Mouse (Mus musculus): Measurements from ENCODE around the gene Inpp4b. TPM values are rescaled to one million over a fixed set of nuclear protein-coding genes. Genes with fewer than 3 reads are reported as not detected.
A peak's percentile ranks its signal among the peaks of the same experiment; 100 is the strongest.

Gene Inpp4b
- polyA plus RNA-seq, 1 experiment: 2.6 TPM

DNA sequence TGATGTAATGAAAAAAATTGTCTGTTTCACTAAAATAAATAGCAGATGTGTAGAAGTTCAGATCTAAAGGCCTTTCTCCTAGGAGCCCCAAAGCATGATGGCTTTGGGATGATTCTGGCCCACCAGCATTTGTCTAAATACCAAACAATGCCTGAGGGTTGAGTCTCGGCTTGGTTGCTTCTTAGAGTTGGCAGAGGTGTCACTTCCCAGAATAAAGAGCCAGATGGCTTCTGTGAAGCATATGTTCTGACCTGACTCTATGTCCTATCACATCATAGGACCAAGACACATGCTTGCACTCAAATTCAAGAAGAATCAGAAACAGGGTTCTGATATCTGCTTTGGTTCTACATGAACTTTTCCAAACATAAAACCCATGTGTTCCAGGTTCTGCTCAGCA lies 365.1 kb downstream of the Inpp4b start:
- DNase-seq (ENCODE audit: low read depth): no peak

DNA sequence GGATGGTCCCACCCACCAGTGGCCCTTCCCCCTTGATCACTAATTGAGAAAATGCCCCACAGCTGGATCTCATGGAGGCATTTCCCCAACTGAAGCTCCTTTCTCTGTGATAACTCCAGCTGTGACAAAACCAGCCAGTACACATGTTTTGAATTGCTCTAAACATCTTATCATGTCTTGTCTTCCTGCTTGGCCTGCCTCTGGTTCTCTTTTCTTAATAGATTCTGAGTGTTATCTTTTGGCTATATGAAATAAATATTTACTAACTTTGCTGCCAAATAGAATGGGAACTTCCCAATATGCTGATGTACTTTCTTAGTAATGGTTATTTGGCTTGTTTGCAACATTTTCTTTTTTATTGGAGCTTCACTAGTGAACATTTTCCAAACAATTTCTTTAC lies 389.0 kb downstream of the Inpp4b start:
- no peak for DNase-seq (ENCODE audit: low read depth)

DNA sequence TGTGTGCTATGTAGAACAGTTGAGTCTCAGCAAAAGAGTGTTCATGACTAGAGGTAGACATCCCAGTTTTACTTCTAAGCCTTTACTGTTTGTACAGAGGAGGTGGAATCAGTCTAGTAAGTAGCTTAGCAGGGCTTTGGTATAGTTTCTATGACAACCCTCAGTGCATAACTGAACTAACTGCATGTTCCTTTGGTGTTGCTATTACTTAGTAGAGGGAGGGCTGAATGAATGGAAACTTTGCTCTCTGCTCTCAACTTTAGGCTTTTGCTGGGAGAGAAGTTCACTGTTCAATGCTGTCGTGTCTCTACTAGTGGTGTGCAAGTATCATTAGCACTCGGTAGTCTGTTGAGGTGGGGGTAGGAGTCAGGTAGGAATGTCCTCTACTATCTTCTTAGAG lies 393.3 kb downstream of the Inpp4b start:
- no peak for DNase-seq (ENCODE audit: low read depth)

DNA sequence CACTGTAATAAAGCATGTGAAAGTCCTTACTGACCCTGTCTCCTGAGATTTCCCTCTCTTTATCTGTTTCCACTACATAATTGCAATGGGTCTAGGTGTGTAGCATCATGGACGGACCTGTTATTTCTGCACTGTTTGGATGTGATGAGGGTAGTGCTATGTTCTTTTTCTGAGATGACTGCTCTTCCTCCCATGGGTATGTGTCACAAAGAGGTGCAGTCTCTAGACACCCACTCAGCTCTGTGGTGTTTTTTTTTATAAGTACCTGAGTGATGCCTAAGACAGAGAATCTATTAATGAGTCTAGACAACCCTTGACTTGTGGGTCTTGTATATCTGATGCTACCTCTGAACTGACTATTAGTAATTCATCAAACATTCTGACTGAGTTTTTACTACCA lies 393.7 kb downstream of the Inpp4b start:
- no peak for DNase-seq (ENCODE audit: low read depth)

DNA sequence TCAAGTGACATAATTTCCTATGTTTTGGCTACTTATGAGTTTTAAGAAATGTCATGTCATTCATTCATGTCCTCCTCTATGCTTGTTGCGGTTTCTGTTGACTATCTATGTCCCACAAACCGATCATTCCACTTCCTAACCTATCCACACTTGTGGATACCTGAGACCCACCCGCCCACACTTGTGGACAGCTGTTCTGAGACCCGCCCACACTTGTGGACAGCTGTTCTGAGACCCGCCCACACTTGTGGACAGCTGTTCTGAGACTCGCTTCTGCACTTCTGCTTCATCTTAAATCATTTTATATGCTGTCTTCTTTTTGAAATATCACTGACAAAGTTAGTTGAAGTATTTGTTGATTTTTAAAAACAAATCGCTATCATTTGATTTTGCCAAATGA lies 400.2 kb downstream of the Inpp4b start:
- no peak for DNase-seq (ENCODE audit: low read depth)

DNA sequence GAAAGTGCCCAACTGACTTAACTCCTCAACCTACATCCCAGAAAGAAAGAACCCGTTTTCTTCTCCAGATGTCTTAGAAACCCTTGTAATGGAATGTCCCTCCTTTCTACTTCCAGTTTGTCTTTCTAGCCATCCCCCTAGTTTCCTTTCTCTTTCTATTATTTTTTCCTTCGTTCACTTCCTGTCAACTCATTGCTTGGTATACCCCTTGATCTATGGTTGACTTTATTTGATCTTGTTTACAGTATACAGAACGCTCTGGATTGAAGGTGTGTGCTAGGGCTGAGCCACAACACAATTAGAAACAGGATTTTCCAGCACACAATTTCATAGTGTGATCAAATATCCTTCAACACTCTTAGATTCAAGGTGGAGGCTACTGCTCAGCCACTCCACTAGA lies 400.7 kb downstream of the Inpp4b start:
- no peak for DNase-seq (ENCODE audit: low read depth)

DNA sequence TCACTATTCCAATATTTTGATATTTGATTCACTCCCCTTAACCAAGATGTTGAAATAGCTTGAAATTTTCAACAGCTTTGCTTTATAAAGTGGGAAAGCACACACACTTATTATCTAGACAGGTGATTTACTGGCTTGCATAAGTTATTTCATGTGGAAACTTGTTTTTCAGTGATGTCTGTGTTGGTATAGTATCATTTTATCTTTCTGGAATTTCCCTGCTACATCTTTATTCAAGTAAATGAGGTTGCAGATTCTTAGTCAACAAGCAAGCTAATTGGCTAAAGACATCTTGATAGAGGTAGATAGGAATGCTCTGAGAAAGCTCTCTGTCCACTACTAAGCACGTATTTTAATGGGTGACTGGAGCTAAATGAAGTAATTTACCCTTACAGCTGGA lies 403.1 kb downstream of the Inpp4b start:
- no peak for DNase-seq (ENCODE audit: low read depth)

DNA sequence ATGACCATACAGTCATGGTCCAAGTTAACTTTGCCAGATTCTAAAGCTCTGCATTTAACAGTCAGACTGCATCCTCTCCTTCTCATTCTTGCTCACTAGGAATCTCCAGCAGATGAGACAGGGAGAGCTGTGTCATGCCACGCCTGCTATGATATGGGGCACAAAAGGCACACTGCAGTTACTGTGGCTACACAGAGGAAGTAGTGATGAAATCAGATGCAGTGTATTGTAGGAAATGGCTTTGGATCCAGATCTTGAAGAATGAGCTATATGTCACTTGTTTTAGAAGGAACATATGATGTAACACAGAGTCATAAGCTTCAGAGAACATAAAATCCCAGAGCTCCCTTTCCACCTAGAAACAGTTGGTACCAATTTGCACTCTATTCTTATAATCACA lies 408.8 kb downstream of the Inpp4b start:
- DNase-seq (ENCODE audit: low read depth): no peak

DNA sequence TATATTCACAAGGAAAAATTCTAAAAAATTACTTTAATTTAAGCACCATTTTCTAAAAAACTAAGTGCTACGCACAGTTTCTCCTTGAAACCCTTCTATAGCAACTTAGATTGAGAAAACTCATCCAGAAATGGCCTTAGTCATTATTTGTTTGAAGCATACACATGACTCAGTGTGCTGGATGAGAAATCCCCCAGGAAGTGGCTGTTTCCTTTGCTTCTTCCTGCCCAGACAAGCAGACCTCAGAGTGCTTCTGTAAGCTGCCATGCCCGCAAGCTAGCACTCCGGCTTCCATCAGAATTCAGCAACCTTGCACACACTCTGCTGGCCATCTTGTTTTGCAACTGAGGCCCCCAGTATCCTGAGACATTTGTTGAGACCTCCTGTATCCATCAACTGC lies 414.3 kb downstream of the Inpp4b start:
- DNase-seq (ENCODE audit: low read depth): no peak

DNA sequence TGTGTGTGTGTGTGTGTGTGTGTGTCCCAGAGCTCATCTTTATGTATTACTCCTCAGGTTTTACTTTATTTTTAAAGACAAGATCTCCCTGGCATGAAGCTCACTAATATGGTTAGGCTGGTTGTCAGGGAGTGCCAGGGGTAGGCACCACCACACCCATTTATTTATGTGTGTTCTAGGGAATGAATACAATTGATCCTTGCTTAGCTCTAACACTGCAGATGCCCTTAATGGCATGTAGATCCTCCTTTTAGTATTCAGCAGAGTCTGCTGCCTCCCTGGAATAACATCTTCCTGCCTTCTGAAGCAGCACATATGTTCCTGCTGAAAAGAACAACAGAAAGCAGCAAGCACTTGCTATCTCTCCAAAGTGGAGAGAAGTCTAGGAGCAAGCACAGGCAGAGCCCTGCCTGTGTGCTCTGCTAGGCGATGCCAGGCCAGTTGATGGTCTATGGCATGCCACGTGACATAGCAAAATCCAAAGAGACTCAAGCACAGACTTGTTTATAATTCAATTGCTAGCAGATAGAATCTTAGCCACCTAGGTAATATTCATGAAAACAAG lies 415.3 kb downstream of the Inpp4b start:
- no peak for DNase-seq (ENCODE audit: low read depth)

DNA sequence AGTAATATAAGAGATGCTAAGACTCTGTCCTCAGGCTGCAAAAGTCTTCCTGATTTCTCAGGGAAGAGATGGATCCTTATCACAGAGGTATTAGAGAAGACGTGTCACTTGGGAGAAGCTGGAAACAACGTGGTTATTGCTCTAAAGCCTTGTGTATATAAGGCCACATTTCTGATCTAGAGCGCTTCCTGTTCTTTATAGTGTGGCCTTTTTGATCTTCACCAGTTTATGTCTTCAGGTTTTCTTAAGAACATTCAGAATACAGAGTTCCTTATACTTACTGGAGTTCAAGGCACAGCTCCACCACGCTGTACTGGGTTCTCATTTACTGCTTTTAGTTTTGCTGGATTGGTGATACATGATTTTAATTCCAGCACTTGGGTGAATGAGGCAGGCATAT lies 419.1 kb downstream of the Inpp4b start:
- DNase-seq (ENCODE audit: low read depth): no peak

DNA sequence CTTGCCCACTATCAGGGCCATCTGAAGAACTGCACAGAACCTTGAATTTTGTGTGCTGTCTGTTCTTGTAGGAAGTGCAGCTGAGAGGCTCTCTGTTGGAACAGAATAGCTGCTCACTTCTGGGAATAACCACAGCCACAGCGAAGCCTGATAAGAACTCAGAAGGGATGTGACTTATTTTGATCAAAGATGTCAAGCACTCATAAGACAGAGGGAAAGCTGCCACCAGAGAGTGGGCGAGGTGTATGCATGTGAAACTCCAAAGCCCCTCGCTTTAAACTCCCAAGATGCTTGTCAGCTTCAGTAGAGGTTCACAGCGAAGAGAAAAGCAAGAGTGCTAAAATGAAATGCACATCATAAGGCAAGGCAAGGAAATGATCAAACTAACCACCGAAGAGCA lies 423.7 kb downstream of the Inpp4b start:
- DNase-seq (ENCODE audit: low read depth): no peak

DNA sequence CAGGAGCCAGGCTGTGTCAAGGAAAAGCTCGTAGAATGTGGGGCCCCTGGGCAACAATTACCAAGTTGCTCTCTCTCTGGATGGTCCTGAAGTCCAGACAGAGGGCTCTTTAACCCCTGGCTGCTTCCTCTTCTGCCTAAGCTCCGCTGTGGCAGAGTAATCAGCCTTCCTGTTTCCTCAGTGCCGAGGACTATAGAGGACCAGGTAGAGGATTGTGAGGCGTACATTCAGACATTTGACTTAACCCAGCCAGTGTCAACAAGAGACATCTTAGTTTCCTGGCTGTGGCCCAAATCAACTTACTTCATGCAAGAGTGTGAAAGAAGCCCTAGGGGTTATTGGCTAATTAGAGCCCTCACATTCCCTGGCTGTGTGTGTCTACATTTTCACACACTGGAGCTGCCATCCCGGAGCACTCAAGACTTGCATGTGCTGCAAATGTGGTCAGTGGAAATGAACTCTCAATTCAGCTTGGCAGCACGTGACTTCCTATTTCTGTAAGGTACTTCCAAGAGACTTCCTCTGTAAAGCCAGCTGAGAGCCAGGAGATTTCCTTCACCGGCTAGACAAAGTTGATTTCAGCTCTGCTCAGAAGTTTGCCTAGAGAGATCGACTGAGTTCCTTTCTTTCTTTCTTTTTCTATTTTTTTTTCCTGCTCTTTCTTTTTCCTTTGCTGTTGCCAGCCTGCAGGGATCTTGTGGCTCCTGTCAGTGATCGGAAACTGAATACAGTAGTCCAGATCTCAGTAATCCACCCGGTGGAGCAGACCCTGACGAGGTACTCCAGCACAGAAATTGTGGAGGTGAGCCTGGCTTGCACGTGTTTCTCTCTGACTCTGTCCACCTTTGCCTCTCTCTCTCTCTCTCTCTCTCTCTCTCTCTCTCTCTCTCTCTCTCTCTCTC lies 425.3 kb downstream of the Inpp4b start:
- peak; percentile 89 for DNase-seq (ENCODE audit: low read depth)

DNA sequence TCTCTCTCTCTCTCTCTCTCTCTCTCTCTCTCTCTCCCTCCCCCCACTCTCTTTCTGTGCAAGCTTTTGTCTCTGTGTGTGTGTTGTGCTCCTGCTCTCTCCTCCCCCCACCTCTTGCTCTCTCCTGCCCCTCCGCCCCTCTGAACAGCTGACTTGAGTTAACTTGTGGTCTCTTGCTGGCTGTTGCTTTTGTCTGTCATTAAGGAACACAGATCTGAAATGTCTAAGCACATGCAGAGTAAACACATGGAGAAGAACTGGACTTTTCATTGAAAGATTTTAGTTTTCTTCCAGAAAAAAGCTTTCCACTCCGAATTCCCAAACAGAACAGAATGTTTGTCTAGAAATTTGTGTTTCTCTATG lies 425.9 kb downstream of the Inpp4b start:
- DNase-seq (ENCODE audit: low read depth): no peak

DNA sequence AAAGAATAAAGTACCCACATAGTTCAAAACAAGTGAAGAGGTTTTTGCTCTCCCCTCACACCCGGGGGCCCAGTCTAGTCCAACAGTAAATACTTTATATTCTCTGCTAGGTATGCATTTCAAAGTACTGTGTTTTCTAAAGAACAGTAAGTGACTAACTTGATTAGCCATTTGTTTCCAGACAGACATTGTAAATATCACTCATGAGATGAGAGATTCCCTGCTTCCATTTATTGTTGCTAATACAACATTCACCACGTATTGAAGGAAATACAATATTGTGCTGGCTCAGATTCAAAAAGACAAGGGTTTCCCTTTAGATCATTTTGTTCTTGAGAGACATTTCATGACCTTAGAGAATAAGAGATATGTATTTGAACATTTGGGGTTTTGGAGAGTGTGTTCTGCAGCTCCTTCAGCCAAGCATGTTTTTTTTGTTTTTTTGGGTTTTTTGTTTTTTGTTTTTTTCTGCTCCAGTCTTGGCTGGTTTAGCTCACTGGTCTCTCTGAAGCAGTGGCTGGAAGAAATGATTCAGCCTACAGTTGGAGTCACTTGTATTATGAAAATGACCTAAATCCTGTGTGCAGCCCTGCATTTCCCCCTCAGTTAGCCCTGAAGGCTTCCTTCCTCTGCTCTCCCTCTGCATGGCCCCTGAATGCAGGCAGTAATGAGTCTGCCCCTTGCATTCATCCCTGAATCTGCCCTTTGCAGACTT lies 426.5 kb downstream of the Inpp4b start:
- DNase-seq (ENCODE audit: low read depth): no peak

DNA sequence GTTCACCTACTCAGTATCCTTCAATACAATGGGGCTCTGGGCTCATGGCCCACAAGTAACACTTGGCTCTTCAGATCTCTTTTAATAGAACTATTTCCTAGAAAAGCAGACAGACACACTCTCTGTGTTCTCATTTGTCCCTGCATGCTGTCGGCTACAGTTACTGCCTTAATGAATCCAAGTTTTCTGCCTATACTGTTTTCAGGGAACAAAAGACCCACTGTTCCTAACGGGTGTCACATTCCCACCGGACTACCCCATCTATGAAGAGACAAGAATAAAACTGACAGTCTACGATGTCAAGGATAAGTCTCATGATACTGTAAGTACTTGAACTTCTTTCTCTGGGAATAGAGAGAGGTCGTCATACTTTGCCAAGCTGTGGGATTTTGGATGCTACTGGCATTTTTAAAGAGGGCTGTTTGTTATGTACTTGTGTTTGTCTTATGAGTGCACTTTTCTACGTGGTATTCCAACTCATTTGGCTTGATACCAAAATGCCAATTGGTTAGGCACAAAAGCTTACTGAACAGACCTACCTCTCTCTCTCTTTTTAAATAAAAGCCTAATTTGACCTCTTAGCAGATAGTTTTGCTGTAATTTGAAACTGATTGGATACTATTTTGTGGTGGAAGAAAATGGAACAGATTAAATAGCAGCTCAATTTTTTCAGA lies 428.4 kb downstream of the Inpp4b start:
- no peak for DNase-seq (ENCODE audit: low read depth)

DNA sequence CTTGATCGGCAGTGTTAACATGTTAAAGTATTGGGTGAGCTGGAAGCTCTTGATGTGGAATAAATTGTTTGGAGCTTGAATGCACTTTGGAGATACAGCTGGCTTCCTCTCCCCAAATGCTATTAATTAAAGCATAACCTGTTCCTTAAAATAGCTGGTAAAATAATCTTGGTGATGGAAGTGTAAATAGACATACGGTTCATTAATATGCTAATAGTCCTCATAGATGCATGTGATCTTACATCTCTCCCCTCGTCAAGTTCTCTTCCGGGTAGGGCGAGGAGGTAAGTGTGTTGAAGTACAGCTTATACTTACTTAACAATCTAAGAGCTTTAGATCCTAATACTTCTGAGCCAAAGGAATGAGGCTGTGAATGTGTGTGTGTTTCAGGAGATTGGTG lies 430.5 kb downstream of the Inpp4b start:
- no peak for DNase-seq (ENCODE audit: low read depth)

DNA sequence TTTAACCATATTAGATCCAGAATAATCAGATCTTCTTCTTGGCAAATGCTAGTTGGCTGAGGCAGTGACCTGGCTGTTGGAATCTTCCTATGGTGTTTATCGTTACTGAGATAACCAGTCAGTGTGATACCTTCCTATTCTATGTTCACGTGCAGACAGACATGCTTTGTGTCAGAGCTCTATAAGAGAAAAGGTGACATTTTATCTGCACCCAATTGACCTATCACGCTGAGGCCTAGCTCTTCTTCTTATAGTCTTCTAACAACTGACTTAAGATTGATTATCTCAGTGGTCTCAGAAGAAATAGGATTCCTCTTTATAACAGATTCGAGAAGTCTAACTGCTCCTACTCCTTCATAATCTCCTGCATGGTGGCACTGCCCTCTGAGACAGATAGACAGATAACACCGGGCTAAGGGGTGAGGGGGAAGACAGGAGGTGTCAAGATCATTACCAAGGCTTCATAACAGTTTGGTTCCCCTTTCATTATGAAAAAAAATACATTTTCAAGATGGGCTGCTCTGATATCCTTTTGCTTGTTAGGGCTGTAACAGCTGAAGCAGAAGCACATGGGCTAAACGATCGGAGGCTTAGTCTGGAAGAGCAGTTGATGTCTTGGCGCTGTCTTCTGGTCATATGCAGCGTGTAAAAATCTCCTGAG lies 431.1 kb downstream of the Inpp4b start:
- DNase-seq (ENCODE audit: low read depth): no peak

DNA sequence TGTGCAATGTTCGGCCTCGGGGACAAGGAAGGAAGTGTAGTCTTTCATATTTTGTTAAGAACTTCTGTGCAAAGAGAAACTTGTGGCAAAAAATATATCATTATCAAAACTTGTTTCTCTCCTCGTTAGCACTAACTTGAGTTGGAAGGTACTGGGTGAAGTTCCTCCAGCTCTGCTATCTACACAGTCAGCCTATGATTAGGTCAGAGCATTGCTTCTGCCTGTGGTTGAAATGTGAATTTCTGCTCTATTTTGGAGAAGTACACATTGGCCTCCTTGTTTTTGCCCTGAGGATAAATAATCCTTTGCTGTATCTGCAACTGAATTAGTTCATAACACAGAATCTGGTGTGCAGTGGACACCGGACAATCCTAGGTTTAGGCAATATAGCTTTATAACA lies 431.7 kb downstream of the Inpp4b start:
- DNase-seq (ENCODE audit: low read depth): no peak

DNA sequence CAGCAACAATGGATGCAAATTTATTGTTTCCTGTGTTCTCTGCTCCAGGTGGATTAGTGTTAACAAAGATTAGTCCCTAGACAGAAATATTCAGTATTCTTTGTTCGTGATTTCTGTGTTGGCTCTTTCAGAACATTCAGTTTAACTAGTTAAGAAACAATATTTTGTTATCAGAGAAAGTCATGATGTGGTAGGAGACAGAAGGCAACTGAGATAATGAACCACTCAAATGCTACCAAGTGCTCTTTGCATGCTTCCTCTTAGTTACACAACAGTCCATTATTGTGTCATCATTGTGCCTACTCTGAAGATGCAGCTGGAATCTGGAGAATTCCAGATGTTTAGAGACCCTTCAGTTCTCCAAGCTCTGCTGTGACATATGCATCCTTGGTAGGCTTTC lies 432.1 kb downstream of the Inpp4b start:
- DNase-seq (ENCODE audit: low read depth): no peak

DNA sequence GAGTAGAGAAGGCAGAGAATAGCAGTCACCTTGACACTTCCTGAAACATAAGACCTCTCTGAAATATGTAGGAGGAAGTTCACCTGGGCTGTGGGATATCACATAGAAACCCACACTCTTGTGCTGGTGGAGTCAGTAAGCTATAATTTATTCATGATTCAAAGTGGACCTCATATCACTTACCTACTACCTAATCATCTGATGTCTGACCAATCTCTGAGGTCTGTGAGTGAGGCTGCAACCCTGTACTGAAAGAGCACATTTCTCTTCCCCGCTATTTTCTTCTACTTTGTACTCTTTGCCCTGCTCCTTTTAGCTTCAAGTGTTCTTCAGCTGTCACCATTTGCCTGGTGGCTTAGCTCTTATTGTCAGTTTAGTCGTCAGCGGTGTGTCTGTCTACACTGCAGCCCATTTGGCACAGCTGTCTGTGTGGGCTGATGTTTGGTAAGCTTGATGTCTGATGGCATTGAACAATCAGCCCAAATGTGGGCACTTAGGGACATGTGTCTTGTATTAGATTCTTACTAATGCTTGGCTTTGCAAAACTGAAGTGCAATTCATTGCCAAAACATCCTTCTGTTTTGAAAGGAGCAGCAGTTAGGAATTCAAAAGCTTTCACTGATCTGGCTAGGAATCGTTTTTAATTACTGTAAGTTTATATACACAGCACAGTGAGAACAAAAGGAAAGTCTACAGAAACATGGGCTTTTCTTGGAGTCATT lies 434.3 kb downstream of the Inpp4b start:
- DNase-seq (ENCODE audit: low read depth): no peak
